Comparison of ENCODE assay signal across 28 mouse cellular contexts in the genomic region with DNA sequence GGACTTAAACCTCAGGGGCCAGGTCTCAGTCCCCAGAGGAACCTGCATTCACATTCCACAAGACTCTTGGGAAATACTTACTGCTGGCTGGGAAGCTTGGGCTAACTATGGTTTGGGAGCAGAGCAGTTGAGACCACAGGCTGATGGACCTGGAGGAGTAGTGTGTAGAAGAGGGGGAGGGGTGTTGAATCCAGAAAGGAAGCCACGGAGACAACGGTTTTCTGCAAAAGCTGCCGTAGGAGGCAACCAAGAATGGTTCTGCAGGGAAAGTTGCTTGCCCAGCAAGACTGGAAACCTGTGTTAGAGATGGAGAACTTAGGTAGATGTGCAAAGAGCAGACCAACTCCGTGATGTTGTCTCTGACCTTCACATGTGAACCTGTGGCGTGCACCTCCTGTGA.
DNase-seq lines count a peak whose midpoint lies in the region; ATAC-seq lines count a peak whose summit lies in the region.
"Had no signal": no experiment of that assay in that cellular context is flagged by ENCODE, and none has a peak within 500 bp of the region (broad histone marks: within the 10 kb centered on the region; RNA-seq: fewer than 3 reads in every experiment).

No protein-coding gene starts in this region.

- ATAC-seq in frontal cortex, adult (ENCODE audit: low TSS enrichment), result peak; percentile 51
- no peak for ATAC-seq in midbrain, embryonic 16.5 days
- ATAC-seq in midbrain, embryonic 13.5 days, result no peak
- ATAC-seq in inflammation-experienced regulatory T-cells, adult 6 months, result no peak
- ATAC-seq: intestine, embryonic 16.5 days; Patski had no signal

- no peaks in the 10 kb centered on the region for H3K9me3 ChIP-seq in midbrain, embryonic 10.5 days (replicated peaks)
- no peaks in the 10 kb centered on the region for H3K9me3 ChIP-seq in midbrain, embryonic 16.5 days (replicated peaks; ENCODE audit: control insufficient read depth, low read length, poor library complexity, severe bottlenecking)
- H3K9me3 ChIP-seq in midbrain, embryonic 13.5 days, result no peaks in the 10 kb centered on the region
- H3K9me3 ChIP-seq: embryonic facial prominence, embryonic 13.5 days; heart, embryonic 12.5 days; hindbrain, embryonic 13.5 days; neural tube, embryonic 12.5 days had no signal

- no peak overlapping the region for H3K4me2 ChIP-seq in midbrain, embryonic 16.5 days (ENCODE audit: low read length)
- H3K4me2 ChIP-seq in midbrain, embryonic 13.5 days (replicated peaks), result no peak overlapping the region
- H3K4me2 ChIP-seq: embryonic facial prominence, embryonic 13.5 days; heart, embryonic 12.5 days; hindbrain, embryonic 13.5 days had no signal

- WGBS in midbrain, embryonic 10.5 days, result 84% methylated on average over 5 of the region's 5 CpGs
- 71% methylated on average over 5 of the region's 5 CpGs for WGBS in midbrain, embryonic 16.5 days
- 61% methylated on average over 5 of the region's 5 CpGs for WGBS in midbrain, embryonic 13.5 days

- peaks cover 42% of the 10 kb centered on the region for H3K27me3 ChIP-seq in midbrain, embryonic 10.5 days (ENCODE audit: low read depth, poor library complexity, severe bottlenecking)
- no peaks in the 10 kb centered on the region for H3K27me3 ChIP-seq in midbrain, embryonic 16.5 days (ENCODE audit: control insufficient read depth, insufficient read depth, low read depth, low read length)
- H3K27me3 ChIP-seq in midbrain, embryonic 13.5 days, result no peaks in the 10 kb centered on the region
- H3K27me3 ChIP-seq: CH12.LX; embryonic facial prominence, embryonic 13.5 days; heart, embryonic 12.5 days; hindbrain, embryonic 13.5 days; Patski had no signal

- peaks cover 60% of the 10 kb centered on the region for H3K4me1 ChIP-seq in midbrain, embryonic 10.5 days
- H3K4me1 ChIP-seq in midbrain, embryonic 16.5 days (ENCODE audit: control insufficient read depth, insufficient read depth, low read length), result peaks cover 48% of the 10 kb centered on the region
- H3K4me1 ChIP-seq in midbrain, embryonic 13.5 days (replicated peaks), result peaks cover 52% of the 10 kb centered on the region
- H3K4me1 ChIP-seq: heart, embryonic 12.5 days had no signal

- H3K27ac ChIP-seq in midbrain, embryonic 10.5 days (replicated peaks), result 0 out of 2 replicates have a peak overlapping the region, but pooled peaks have one; percentile 81
- no peak overlapping the region; the same call in 1 of the 2 replicates for H3K27ac ChIP-seq in midbrain, embryonic 16.5 days (ENCODE audit: low read length)
- peak overlapping the region; percentile 85; the same call in 1 of the 2 replicates for H3K27ac ChIP-seq in midbrain, embryonic 13.5 days
- H3K27ac ChIP-seq: embryonic facial prominence, embryonic 13.5 days; layer of hippocampus, adult 2 months; stomach, postnatal 0 days had no signal

- no peak overlapping the region for H3K9ac ChIP-seq in midbrain, embryonic 16.5 days (ENCODE audit: low read depth, low read length)
- H3K9ac ChIP-seq in midbrain, embryonic 13.5 days (replicated peaks), result no peak overlapping the region
- H3K9ac ChIP-seq: embryonic facial prominence, embryonic 13.5 days; heart, embryonic 12.5 days; hindbrain, embryonic 13.5 days had no signal

- DNase-seq in frontal cortex, postnatal 10 days (ENCODE audit: low spot score in 2 of 2), result no peak
- DNase-seq in midbrain, embryonic 10.5 days (ENCODE audit: low spot score), result no peak
- DNase-seq in right cerebral cortex, postnatal 25 days, result peak; percentile 31
- no peak for DNase-seq in adrenal gland, postnatal 25 days
- DNase-seq: B cell, adult 2 months; cerebellum, adult 11-12 months; cerebellum, postnatal 25 days; gastrocnemius, postnatal 25 days; heart, adult 18-20 months; heart, postnatal 10 days; kidney, adult 9 months; kidney, postnatal 14 days; lung, postnatal 4 days had no signal

- H3K4me3 ChIP-seq in midbrain, embryonic 10.5 days, result no peak overlapping the region
- H3K4me3 ChIP-seq in midbrain, embryonic 16.5 days (ENCODE audit: low read depth, low read length), result no peak overlapping the region
- no peak overlapping the region for H3K4me3 ChIP-seq in midbrain, embryonic 13.5 days (replicated peaks)
- H3K4me3 ChIP-seq: embryonic facial prominence, embryonic 13.5 days; erythroblast, embryonic 14.5 days; heart, embryonic 12.5 days; hindbrain, embryonic 13.5 days; layer of hippocampus, adult 2 months; neural tube, embryonic 12.5 days had no signal

- no peaks in the 10 kb centered on the region for H3K36me3 ChIP-seq in midbrain, embryonic 10.5 days
- H3K36me3 ChIP-seq in midbrain, embryonic 16.5 days (ENCODE audit: control insufficient read depth, insufficient read depth, low read length), result no peaks in the 10 kb centered on the region
- H3K36me3 ChIP-seq in midbrain, embryonic 13.5 days, result no peaks in the 10 kb centered on the region
- H3K36me3 ChIP-seq: embryonic facial prominence, embryonic 13.5 days; G1E; heart, embryonic 12.5 days; hindbrain, embryonic 13.5 days; neural tube, embryonic 12.5 days had no signal
